Mouse (Mus musculus) spleen, adult 2 months (tissue): Measurements from ENCODE around the gene 1700019N19Rik.

Source experiments
- CTCF ChIP-seq: fragments of 200-500 bp; IDR thresholded peaks from 2 replicates; pipeline ENCODE4 v1.5.1; 2011; ENCODE audit warnings: mild to moderate bottlenecking, inconsistent platforms; ENCODE audit not compliant: insufficient read depth, insufficient read length, insufficient replicate concordance; ENCODE audit errors: extremely low read depth
- POLR2A ChIP-seq: fragments of 200-500 bp; IDR thresholded peaks from 2 replicates; pipeline ENCODE4 v1.6.1; 2011; ENCODE audit warnings: low read depth, low read length, inconsistent platforms

GRCm38 (mm10) chr19:58823301-58823700 is 29.0 kb upstream of the 1700019N19Rik start:
- TF ChIP-seq CTCF = no peak
- no peak for TF ChIP-seq POLR2A
